Mouse (Mus musculus): Measurements from ENCODE around the gene 2610028H24Rik.

2610028H24Rik gene

DNA sequence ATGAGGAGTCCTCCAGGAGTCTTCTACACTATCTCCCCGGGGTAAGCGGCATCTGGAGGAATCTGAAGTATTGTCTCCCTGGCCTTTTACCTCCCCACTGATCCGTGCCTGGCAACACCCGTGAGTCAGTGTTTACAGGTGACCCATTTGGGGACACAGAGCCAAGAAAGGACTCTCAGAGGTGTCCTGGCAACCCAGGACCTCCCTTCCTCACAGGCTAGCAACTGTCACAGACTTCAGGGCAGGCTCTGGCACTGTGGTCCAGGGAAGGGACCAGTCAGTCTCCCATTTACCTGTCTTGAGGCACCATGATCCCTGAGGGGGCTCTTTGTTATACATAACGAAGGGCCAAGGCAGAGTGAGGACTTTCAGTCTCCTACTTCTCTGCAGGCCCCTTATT lies at the start of gene 2610028H24Rik:
2610028H24Rik (plus strand) TSS at position 231 of the 400 bp plus-strand sequence.
- no peak for DNase-seq (ENCODE audit: low spot score in 2 of 2)

DNA sequence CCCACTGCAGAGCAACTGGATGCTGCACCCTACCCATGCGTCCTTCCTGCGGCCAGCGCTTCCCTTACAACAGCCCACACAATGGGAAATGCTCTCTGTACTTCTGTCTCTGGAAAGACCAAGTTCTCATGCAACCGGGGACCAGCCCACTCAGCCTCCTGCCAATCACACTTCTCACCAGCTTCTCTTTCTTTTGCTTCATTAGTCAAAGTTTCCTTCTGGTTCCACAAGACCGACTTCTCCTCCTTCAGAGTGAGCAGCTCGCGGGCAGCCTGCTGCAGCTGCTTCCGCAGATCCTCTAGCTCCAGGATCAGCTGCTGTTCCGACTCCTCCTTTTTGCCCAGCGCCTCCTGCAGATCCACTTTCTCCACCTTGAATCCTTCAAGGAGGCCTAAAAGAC lies 40.4 kb upstream of the 2610028H24Rik start:
- DNase-seq (ENCODE audit: low spot score in 2 of 2), result no peak

DNA sequence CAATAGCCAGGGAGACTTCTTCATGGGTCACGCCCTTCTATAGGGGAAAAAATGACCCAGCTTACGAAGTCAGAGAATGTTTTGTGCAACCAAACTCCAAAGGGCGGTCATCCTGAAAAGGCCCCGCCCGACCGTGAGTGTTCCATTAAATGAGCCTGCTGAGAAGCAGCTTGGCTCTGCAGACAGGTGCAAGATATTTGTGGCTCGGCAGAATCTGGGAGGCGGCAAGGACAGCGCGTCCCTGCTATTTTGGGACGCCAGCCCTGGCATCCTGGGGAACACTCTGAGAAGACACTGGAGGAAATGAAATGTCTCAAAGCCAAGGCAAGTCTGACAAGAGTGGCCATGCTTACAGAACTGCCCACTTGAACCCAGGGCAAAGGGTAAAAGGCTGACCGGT lies 32.1 kb upstream of the 2610028H24Rik start:
- no peak for DNase-seq (ENCODE audit: low spot score in 2 of 2)

DNA sequence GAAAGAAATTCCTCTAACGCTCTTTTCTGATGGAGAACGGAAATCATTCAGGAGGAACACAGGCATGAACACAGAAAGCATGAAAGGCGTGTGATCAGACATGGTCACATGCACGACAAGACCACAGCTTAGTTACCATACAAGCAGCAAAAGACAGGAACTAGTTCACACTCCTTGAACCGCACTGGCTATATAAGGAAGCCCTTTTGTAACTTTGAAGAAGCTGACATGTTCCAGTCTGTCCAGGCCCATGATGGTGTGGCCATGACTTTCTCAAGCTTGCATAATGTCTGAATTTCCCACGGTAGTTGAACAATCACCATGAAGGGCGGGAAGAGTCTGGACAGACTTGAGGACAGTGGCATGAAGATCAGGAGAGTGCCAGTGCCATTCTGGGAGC lies 23.2 kb upstream of the 2610028H24Rik start:
- DNase-seq (ENCODE audit: low spot score in 2 of 2), result no peak

DNA sequence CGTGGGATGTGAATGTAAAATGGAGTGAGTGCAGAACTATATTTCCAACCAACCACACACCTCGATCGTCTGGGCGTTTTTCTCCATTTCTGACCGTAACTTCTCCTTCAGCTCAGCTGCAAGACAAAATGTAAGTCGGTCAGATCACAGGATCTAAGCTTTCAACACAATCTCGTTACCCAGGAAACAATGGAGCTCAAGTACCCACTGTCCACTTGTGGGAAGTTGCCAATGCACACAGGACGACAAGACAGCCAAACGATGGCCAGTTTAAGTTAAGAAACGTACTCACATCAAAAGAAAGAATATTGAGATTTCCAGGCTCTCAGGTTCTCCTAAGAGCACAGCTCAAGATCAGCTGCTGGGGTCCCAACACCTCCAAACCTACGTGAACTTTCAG lies 15.0 kb upstream of the 2610028H24Rik start:
- DNase-seq (ENCODE audit: low spot score in 2 of 2), result no peak

DNA sequence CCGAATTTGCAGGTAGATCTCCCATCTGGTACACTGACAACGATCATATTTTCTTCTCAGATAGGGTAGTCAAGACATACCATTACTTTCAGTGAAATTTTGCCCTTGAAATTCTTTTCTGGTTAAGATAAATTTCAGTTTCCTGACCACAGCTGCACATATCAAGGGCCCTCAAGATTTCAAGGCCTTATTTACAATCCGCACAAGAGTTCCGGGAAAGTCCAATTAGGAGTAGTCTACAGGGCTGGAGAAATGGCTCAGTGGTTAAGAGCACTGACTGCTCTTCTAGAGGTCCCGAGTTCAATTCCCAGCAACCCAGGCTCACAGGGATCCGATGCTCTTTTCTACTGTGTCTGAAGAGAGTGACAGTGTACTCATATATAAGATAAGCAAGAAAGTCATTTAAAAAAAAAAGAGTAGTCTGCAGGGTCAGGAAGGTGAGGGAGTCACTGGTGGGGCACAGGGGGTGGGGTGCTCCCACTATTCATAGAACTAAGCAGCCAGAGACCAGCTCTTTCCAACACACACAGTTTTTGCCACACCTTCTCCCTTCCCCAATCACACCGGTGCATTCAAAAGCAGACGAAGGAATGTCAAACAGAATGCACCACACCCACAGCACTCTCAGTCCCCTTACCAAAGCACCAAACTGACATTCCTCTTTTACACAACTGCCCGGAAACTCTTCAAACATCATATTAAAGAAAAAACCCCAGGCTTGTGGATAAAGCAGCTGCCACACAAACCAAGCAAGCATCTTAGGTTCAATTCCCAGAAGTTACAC lies 9.6 kb upstream of the 2610028H24Rik start:
- no peak for DNase-seq (ENCODE audit: low spot score in 2 of 2)

DNA sequence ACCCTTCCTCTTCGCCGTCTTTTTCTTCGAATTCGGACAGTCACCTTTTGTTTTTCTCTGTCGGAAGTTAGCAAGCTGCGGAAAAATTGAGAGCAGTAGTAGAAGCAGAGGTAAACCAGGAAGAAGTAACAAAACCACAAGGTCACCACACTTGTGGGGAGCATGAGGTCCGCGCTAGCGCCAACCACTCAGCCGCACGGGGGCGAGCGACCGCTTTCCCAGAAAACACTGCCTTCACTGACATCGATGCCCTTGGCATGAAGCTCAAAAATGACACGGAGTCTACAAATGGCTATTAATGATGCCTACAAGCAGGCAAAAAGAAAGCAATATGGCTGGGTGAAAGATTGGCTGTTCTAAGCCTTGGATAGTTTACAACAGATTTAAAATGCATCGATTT lies 8.6 kb upstream of the 2610028H24Rik start, which contains the start of gene AC141477.1:
AC141477.1 (minus strand) TSS at position 164 of the 400 bp plus-strand sequence.
- no peak for DNase-seq (ENCODE audit: low spot score in 2 of 2)

DNA sequence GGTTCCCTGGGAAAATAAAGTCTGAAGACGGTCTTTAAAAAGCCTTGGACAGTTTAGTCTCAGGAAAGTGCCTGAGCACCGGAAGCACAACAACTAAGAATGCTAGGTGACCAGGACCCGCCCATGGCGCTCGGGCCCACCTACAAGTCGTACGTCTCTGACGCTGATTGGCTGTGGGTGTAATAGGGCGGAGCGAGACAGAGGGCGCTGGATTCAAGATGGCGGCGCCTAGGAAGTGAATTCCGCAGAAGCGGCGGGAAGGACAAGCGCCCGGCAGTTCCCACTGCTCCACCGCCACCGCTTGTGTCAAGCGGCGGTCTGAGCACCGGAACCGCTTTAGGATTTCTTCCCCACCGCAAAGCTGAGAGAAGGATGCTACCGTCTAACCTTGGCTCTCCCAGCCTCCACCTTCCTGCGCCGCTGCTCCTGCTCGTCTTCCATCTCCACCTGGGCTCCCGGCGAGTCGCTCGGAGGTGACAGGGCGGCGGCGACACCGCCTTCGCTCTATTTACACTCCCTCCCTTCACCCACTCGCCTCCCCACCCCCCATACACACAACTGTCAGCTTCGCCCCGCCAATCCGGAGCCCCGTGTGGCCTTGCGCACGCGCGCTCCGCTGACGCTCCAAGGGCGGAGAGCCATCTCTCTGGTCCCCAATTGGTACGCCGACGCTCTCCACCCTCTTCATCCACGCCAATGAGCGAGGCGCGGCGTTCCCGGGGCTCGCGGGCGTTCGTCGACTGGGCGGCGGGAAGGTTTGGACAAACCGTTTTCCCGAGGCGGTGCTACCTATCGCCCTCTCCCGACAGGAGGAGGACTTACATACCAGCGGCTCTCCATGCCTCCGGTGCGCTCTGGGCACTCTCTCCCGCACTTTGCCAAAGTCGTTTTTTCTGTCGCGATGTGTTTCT lies 6.4 kb upstream of the 2610028H24Rik start, which contains the start of gene Pcnt:
Pcnt (minus strand) TSS at position 609 of the 911 bp plus-strand sequence.
- DNase-seq (ENCODE audit: low spot score in 2 of 2), result peak; percentile 97

DNA sequence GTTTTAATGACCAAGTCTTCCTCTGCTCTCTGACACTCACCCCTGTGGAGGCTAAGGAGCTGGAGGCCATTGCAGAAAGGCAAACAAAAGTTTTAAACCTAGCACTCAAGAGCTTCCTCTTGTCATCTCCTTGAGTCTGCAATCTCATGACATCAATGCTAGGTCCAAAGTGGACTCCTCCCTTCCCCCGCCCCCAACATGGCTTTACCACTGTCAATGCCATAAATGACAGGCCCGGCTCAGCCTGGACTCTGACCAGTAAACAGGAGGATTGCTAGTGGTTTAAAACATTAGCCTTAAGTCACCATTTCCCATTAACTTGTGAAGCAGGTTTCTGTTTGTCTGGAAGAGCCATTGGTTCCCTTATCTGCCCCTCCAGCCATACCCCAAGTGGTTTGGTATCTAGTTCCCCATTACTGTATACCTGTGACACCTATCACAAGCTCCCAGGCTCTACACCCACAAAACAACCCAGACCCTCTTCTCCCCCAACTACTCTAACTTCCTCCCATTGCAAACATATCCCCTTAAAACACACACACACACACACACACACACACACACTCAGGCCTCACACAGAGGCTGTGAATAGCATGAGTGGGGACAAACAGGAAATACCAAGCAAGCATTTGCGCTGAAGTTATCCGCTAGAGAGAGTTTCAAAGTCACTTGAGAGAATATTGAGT lies 2.7 kb upstream of the 2610028H24Rik start:
- DNase-seq (ENCODE audit: low spot score in 2 of 2), result no peak

DNA sequence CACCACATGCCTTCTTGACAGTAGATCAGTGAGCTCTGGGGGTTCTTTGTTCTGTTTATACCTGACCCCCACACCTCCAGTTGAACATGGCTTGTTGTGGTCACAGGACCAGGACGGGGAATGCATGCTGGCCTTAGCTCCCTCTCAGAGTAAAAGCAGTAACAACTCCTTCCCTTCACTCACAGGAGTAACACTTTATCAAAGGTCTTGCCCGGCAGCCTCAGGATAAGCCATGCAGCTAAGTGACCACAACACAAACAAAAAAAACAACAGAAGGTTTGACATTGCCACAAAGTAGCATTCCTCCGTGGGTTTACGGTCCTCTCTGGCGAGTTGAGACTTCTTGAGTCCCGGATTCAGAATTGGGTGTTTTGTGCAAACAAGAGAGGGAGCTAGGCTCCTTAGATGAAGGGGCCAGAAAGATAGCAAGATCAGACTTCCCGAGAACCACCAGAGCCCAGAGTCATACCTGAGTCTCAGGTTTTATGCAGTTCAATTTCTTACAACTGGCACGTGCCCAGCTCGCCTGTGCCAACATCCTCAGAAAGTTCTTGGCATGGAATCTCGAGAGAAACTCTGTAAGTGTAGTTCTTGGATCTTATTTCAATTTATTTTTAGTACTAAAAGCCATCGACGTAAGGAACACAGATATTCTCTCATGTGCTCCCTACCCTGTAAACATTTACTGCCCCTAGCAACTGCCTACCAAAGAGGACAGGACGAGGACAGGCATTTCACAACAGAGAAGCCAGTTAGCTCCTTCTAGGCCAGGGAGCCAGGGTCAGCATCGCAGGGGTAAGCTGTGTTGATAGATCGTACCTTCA lies 1.3 kb upstream of the 2610028H24Rik start:
- DNase-seq (ENCODE audit: low spot score in 2 of 2), result no peak

DNA sequence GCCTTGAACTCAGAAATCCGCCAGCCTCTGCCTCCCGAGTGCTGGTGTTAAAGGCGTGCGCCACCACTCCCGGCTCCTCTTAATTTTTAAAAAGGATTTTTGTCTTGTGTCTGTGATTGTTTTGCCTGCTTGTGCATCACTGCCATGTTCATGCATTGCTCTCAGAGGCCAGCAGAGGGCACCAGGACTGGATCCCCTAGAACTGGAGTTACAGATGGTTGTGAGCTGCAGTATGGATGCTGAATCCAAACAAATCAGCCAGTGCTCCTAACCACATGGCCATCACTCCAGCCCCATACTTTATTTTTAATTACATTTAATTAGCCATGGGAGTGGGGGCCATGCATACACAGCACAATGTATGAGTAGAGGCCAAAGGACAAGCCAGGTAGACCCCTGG lies 6.4 kb downstream of the 2610028H24Rik start:
- no peak for DNase-seq (ENCODE audit: low spot score in 2 of 2)

DNA sequence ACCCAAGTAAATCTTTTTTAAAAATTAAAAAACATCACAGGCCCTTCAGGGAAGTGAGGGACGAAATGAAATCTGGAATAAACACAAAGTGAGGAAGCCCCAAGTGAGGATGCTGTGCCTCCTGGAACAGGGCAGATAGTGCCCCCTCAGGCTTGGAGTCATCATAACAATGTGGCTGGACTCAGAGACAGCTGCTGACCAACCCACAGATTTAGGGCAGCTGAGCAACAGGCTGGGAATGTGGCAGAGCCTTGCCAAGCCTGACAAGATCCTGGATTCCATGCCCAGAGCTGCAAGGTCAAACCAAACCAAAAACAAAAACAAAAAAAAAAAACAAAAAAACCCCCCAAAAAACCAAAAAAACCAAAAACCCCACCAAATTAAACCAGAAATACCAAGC lies 12.4 kb downstream of the 2610028H24Rik start:
- DNase-seq (ENCODE audit: low spot score in 2 of 2), result no peak

DNA sequence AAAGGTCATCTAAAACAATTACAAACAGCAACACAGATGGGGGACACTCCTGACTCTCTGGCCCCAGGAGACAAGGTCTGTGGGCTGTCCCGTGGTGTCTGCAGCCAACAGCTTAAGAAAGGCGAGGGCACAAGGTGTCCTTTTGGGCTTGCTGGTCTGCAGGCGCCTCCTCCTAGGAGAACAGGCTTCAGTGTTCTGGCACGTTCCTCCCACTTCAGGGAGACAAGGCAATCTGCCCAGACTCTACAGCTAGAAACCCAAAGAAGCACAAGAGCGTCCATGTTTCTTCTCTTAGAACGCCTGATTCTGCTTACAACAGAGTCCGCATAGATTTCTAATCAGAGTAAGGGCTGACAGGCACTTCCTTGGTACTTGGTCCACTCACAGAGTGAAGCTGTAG lies 13.4 kb downstream of the 2610028H24Rik start:
- no peak for DNase-seq (ENCODE audit: low spot score in 2 of 2)

DNA sequence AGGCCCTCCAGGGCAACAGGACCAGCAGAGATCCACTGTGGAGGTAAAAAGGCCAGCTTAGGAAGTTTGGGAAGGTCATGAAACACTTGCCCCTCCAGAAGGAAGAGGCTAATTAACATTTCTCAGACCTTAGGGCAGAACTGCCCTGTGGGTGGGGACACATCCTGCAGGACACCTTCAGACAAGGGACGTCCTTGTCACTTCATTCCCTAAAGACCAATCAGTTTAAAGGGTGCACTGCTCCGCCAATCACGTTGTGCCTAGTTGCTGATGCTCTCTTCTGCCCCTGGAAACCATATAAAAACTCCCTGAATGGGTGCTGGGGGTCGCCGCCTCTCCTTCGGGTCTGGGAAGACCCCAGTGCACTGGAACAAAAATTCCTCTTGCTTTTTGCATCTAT lies 13.8 kb downstream of the 2610028H24Rik start:
- DNase-seq (ENCODE audit: low spot score in 2 of 2), result no peak

DNA sequence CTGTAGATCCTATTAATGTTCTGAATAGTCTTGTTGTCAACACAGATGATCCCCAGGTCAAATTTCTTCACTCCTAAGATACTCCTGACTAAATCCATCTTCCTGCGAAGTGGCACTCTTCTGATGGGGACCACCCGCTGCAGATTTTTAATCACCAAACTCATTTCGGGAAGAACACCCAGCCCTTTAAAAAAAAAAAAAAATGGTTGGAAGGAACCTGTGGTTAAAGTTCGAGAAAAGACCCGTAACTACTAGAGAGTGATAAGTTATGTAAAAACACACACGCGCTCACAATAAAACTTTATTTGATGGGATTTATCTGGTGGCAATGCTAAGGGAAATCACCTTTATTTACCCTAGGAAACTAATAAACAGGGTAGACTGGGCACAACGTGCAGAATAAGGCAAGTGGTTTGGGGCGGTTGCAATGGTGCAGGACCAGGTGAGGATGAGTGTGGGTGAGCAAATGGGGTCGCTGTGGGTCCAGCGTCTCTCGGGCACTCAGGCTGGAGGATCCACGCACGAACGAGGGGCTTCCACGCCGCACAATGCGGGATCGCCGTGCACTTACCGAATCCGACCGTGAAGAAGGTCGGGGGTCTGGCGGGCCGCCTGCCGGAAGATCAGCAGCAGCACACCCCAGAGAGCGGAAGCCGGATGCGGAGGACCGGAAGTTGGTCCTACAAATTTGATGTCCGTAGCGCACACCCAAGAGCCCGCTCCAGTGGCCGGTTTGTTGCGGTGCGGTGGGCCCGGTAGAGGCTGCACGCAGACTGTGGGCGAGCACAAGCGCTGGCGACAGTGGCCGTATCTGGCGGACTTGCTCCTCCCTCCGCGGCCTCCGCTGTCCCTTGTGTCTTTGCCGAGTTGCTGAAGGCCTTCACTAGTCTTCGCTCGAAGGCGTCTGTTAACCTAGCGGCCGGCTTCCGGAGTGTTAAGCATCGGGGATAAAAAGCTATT lies 19.6 kb downstream of the 2610028H24Rik start, which contains the start of the genes Mcm3ap and Ybey:
Mcm3ap (plus strand) TSS at position 725 of the 960 bp plus-strand sequence.
Ybey (minus strand) TSS at position 912 of the 960 bp plus-strand sequence.
- peak; percentile 83 to 87 for DNase-seq (ENCODE audit: low spot score in 2 of 2)

DNA sequence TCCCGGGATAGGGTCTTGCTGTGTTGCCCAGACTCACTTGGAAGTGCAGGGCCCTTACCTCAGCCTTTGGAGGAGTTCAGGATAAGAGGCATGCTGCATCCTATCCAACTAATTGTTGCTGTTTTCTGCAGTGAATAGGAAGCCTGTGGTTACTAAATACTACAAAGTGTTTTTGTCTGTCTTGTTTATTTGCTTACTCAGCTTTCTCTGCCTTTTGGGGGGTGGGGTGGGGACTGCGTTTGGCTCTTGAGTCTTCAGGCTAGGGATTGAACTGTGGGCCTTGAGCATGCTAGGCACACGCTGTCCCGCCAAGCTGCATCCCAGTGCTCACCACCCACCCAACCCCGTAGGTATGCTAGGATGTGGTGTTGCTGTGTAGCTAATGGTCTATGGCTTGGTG lies 24.9 kb downstream of the 2610028H24Rik start:
- DNase-seq (ENCODE audit: low spot score in 2 of 2), result no peak

DNA sequence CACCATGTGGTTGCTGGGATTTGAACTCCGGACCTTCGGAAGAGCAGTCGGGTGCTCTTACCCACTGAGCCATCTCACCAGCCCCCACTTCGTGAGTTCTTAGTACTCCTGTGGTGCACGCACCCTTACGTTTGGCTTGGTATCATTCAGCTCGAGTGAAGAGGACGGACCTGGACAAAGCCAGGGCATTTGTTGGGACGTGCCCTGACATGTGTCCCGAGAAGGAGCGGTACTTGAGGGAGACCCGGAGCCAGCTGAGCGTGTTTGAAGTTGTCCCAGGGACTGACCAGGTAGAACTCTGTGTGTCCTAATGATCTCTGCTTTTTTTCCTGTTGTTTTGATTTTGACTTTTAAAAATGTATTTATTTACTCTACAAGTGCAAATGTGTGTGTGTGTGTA lies 32.0 kb downstream of the 2610028H24Rik start:
- DNase-seq (ENCODE audit: low spot score in 2 of 2), result no peak

DNA sequence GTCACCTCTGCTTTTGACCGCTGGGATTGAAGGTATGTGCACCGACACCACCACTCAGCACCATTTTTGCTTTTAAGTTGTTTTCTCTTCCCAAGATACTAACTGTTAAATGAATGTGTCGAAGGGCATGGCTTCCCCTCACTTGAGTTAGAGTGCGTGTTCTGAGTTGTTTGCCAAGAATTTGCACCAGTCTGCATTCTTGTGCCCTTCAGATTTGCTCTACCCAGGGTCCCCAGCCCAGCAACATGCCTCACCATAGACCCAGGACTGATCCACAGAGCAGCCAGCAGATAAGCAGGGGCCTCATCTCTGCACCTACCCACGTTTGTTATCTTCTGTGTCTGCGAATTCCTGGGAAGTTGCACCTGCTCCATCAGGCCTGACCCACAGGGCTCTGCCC lies 32.6 kb downstream of the 2610028H24Rik start:
- DNase-seq (ENCODE audit: low spot score in 2 of 2), result no peak

DNA sequence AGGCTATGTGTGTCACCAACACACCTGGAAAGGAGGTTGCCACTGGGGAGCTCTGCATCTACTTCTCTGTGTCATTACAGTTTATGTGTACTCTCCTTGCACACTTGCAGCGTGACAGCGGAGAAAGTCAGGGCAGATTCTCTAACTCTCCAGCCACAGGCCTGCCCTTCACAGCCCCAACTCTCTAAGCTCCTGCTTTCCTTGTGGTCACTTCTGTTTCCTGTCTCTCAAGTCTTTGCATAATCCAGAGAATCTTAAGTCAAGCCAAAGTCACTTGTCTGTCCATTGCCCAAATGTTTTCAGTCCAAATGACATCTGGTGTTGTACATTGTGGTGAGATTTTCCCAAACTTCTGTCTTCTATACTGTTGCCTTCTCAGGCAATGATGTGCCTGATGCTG lies 37.4 kb downstream of the 2610028H24Rik start:
- no peak for DNase-seq (ENCODE audit: low spot score in 2 of 2)

DNA sequence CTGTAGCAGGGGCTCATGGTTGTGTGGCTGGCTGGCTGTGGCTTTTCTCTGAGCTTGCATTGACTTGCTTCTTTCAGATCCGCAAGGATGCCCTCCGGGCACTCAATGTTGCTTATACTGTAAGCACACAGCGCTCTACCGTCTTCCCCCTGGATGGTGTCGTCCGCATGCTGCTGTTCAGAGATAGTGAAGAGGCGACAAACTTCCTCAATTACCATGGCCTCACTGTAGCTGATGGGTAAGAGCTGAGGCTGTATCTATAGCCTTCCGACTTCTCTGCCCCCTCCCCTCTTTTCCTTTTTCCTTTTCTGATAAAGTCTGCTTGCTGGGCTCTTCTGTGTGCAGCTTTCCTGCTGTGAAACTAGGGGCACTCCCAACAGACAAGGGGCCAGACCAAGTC lies 39.4 kb downstream of the 2610028H24Rik start:
- no peak for DNase-seq (ENCODE audit: low spot score in 2 of 2)
